Mouse (Mus musculus) B cell, adult 2 months (primary cell): ENCODE results near the gene Wbp1l.

Experiments used
- DNase-seq, 2 experiments: peaks; one replicate each; pipeline ENCODE4 v3.0.0; 2022

Wbp1l gene

GRCm38 (mm10) chr19:46635766-46636165 lies 36.9 kb downstream of the Wbp1l start:
- no peak for DNase-seq

GRCm38 (mm10) chr19:46637598-46637997 lies 38.7 kb downstream of the Wbp1l start:
- no peak for DNase-seq

- no peak for DNase-seq
Observed at GRCm38 (mm10) chr19:46639053-46639452, 40.2 kb downstream of the Wbp1l start.

GRCm38 (mm10) chr19:46639496-46639895 lies 40.6 kb downstream of the Wbp1l start:
- no peak for DNase-seq

GRCm38 (mm10) chr19:46640780-46641179 lies 41.9 kb downstream of the Wbp1l start:
- no peak for DNase-seq

- no peak for DNase-seq
Observed at GRCm38 (mm10) chr19:46641420-46642085, 42.7 kb downstream of the Wbp1l start.

GRCm38 (mm10) chr19:46642136-46642753 lies 43.4 kb downstream of the Wbp1l start:
- no peak for DNase-seq

- no peak for DNase-seq
Observed at GRCm38 (mm10) chr19:46643236-46643635, 44.4 kb downstream of the Wbp1l start.

GRCm38 (mm10) chr19:46644343-46644792 lies 45.5 kb downstream of the Wbp1l start:
- DNase-seq: no peak

- no peak for DNase-seq
Observed at GRCm38 (mm10) chr19:46644793-46645602, 46.1 kb downstream of the Wbp1l start.

GRCm38 (mm10) chr19:46646041-46646481 lies 47.2 kb downstream of the Wbp1l start:
- DNase-seq: no peak

- DNase-seq: no peak
Observed at GRCm38 (mm10) chr19:46647254-46647653, 48.4 kb downstream of the Wbp1l start.

GRCm38 (mm10) chr19:46647850-46648249 lies 49.0 kb downstream of the Wbp1l start:
- DNase-seq: no peak

- no peak for DNase-seq
Observed at GRCm38 (mm10) chr19:46648565-46648964, 49.7 kb downstream of the Wbp1l start.

- DNase-seq: no peak
Observed at GRCm38 (mm10) chr19:46653188-46653587, 54.3 kb downstream of the Wbp1l start.

- DNase-seq: no peak
Observed at GRCm38 (mm10) chr19:46653616-46654235, 54.8 kb downstream of the Wbp1l start.

GRCm38 (mm10) chr19:46655626-46656025 lies 56.7 kb downstream of the Wbp1l start:
- DNase-seq: no peak

- DNase-seq: no peak
Observed at GRCm38 (mm10) chr19:46656151-46656840, 57.4 kb downstream of the Wbp1l start.

- DNase-seq: peak; percentile 55 to 59
Observed at GRCm38 (mm10) chr19:46657339-46658020, 58.6 kb downstream of the Wbp1l start.

- no peak for DNase-seq
Observed at GRCm38 (mm10) chr19:46658348-46658747, 59.5 kb downstream of the Wbp1l start.

- no peak for DNase-seq
Observed at GRCm38 (mm10) chr19:46658851-46659250, 60.0 kb downstream of the Wbp1l start.

GRCm38 (mm10) chr19:46661511-46661910 lies 62.6 kb downstream of the Wbp1l start:
- DNase-seq: no peak
